Mouse (Mus musculus) embryonic facial prominence, embryonic 12.5 days (tissue): Measurements from ENCODE around the gene Sprr2k. TPM values are rescaled to one million over a fixed set of nuclear protein-coding genes. Genes with fewer than 3 reads are reported as not detected.
"Not testable (repeated sequence)": the region's sequence is repeated elsewhere in the genome, so short reads cannot be mapped to it uniquely, and the experiment has no call there.

Experiments used
- ATAC-seq: fragments of 200-750 bp; cut with Nextera tagmentation; 2 replicates; pipeline ENCODE4 v1.8.0; 2017; ENCODE audit not compliant: insufficient number of reproducible peaks, insufficient read depth, low FRiP score, low TSS enrichment
- H3K27ac ChIP-seq: fragments of 300-500 bp; sonication (generic); 2 replicates; pipeline ENCODE4 v1.5.1; 2016; ENCODE audit warnings: mild to moderate bottlenecking
- H3K27me3 ChIP-seq: fragments of 300-500 bp; sonication (generic); 2 replicates; pipeline ENCODE4 v1.6.1; 2016; ENCODE audit warnings: mild to moderate bottlenecking, moderate library complexity
- H3K36me3 ChIP-seq: fragments of 300-500 bp; sonication (generic); 2 replicates; pipeline ENCODE4 v1.6.1; 2016; ENCODE audit warnings: mild to moderate bottlenecking
- H3K4me1 ChIP-seq: fragments of 300-500 bp; sonication (generic); 2 replicates; pipeline ENCODE4 v1.6.1; 2016
- H3K4me2 ChIP-seq: fragments of 300-500 bp; sonication (generic); replicated peaks from 2 replicates; pipeline ENCODE4 v1.6.1; 2016; ENCODE audit warnings: mild to moderate bottlenecking, moderate library complexity
- H3K4me3 ChIP-seq: fragments of 300-500 bp; sonication (generic); 2 replicates; pipeline ENCODE4 v1.5.1; 2016; ENCODE audit warnings: mild to moderate bottlenecking
- H3K9ac ChIP-seq: fragments of 300-500 bp; sonication (generic); 2 replicates; pipeline ENCODE4 v1.6.1; 2016; ENCODE audit warnings: mild to moderate bottlenecking, moderate library complexity
- H3K9me3 ChIP-seq: fragments of 300-500 bp; sonication (generic); 2 replicates; pipeline ENCODE4 v1.6.1; 2016; ENCODE audit warnings: mild to moderate bottlenecking, moderate library complexity
- WGBS: fragments of 180-500 bp; shearing (Covaris S2); methylation state at CpG from one replicate; pipeline ENCODE4 v1.1.7; 2016; 5-methylcytosine and 5-hydroxymethylcytosine counted together
- polyA plus RNA-seq: library from polyadenylated mRNA; unstranded; fragments of >200 nt; fragmentation: Nextera tagmentation; extraction: Ambion mirVana; gene quantifications from 2 replicates; pipeline ENCODE4 v1.2.1, GENCODE M21; 2016

Sprr2k gene
- polyA plus RNA-seq, 1 experiment from 2014 or later, result not detected

- H3K4me1 ChIP-seq, result no peaks in the 10 kb centered on the region
- no peaks in the 10 kb centered on the region for H3K27me3 ChIP-seq
- no peak overlapping the region for H3K4me2 ChIP-seq
- no peaks in the 10 kb centered on the region for H3K9me3 ChIP-seq
- no peak overlapping the region for H3K9ac ChIP-seq
- 86% methylated on average over 2 of the region's 2 CpGs for WGBS
- H3K27ac ChIP-seq, result no peak overlapping the region
- no peak for ATAC-seq
- H3K36me3 ChIP-seq, result no peaks in the 10 kb centered on the region
- H3K4me3 ChIP-seq, result no peak overlapping the region
These were observed 37.7 kb downstream of the Sprr2k start for GRCm38 (mm10) chr3:92470111-92470510.

- not testable (repeated sequence) for H3K27ac ChIP-seq, H3K4me3 ChIP-seq, ATAC-seq, H3K9me3 ChIP-seq, H3K4me1 ChIP-seq, H3K36me3 ChIP-seq, H3K27me3 ChIP-seq, H3K9ac ChIP-seq, H3K4me2 ChIP-seq
These were observed 48.9 kb downstream of the Sprr2k start for GRCm38 (mm10) chr3:92481249-92481648.

Other genes starting within 250 kb of the Sprr2k start
- not detected in 2 replicates for gene Sprr2a1, start 216.8 kb upstream of the Sprr2k start, polyA plus RNA-seq
- not detected in 2 replicates for gene Sprr2a2, start 216.7 kb upstream of the Sprr2k start, polyA plus RNA-seq
- not detected in 2 replicates for gene Sprr2a3, start 147.2 kb upstream of the Sprr2k start, polyA plus RNA-seq
- 0.61 TPM in 1 of 2 replicates, not detected in the other for gene Sprr2b, start 116.0 kb upstream of the Sprr2k start, polyA plus RNA-seq
- gene Sprr2d, start 93.4 kb upstream of the Sprr2k start, polyA plus RNA-seq, result not detected in 2 replicates
- not detected in 2 replicates for gene Sprr2e, start 80.4 kb upstream of the Sprr2k start, polyA plus RNA-seq
- gene Sprr2f, start 67.4 kb upstream of the Sprr2k start, polyA plus RNA-seq, result not detected in 2 replicates
- gene Sprr2h, start 46.9 kb upstream of the Sprr2k start, polyA plus RNA-seq, result not detected in 2 replicates
- gene Sprr2i, start 24.6 kb upstream of the Sprr2k start, polyA plus RNA-seq, result not detected in 2 replicates
- gene Sprr2j-ps, start 14.5 kb upstream of the Sprr2k start, polyA plus RNA-seq, result not detected in 2 replicates
- 5.9 and 7.5 TPM in 2 replicates for gene Gm9774, start 3.2 kb upstream of the Sprr2k start, polyA plus RNA-seq
- not detected in 2 replicates for gene Sprr1b, start 6.2 kb downstream of the Sprr2k start, polyA plus RNA-seq
- not detected in 2 replicates for gene Sprr3, start 26.1 kb downstream of the Sprr2k start, polyA plus RNA-seq
- gene Sprr1a, start 53.3 kb downstream of the Sprr2k start, polyA plus RNA-seq, result 0.29 and 0.55 TPM in 2 replicates
- gene Sprr4, start 67.9 kb downstream of the Sprr2k start, polyA plus RNA-seq, result not detected in 2 replicates
- not detected in 2 replicates for gene 2310046K23Rik, start 101.9 kb downstream of the Sprr2k start, polyA plus RNA-seq
- gene Ivl, start 141.2 kb downstream of the Sprr2k start, polyA plus RNA-seq, result not detected in 2 replicates
- not detected in 2 replicates for gene Smcp, start 156.4 kb downstream of the Sprr2k start, polyA plus RNA-seq
- not detected in 2 replicates for gene 2210017I01Rik, start 174.9 kb downstream of the Sprr2k start, polyA plus RNA-seq
- not detected in 2 replicates for gene Lce6a, start 189.1 kb downstream of the Sprr2k start, polyA plus RNA-seq
- gene Lce1a1, start 215.7 kb downstream of the Sprr2k start, polyA plus RNA-seq, result not detected in 2 replicates
- not detected in 2 replicates for gene Lce1b, start 224.3 kb downstream of the Sprr2k start, polyA plus RNA-seq
- gene Lce1a2, start 237.7 kb downstream of the Sprr2k start, polyA plus RNA-seq, result not detected in 2 replicates
- gene Lce1c, start 246.7 kb downstream of the Sprr2k start, polyA plus RNA-seq, result not detected in 2 replicates